Mouse (Mus musculus) megakaryocyte, embryonic 14.5 days (primary cell): ENCODE measurements around the gene Tmem184b. TPM values are rescaled to one million over a fixed set of nuclear protein-coding genes. Genes with fewer than 3 reads are reported as not detected.

ENCODE experiments used
- H3K27me3 ChIP-seq: replicated peaks from 2 replicates; pipeline ENCODE3; 2012; ENCODE audit warnings: inconsistent platforms
- H3K36me3 ChIP-seq: replicated peaks from 2 replicates; pipeline ENCODE3; 2012; ENCODE audit warnings: low read length, inconsistent platforms, mixed read lengths
- H3K4me1 ChIP-seq: 2 replicates; pipeline ENCODE4 v1.6.1; 2012; ENCODE audit warnings: inconsistent platforms
- H3K4me3 ChIP-seq: replicated peaks from 2 replicates; pipeline ENCODE3; 2012; ENCODE audit warnings: moderate library complexity, mild to moderate bottlenecking, inconsistent platforms
- H3K9me3 ChIP-seq: 2 replicates; pipeline ENCODE4 v1.6.1; 2012; ENCODE audit warnings: inconsistent platforms
- FLI1 ChIP-seq: IDR thresholded peaks from 2 replicates; pipeline ENCODE4 v1.6.1; 2012; ENCODE audit warnings: low read length, inconsistent platforms, mixed read lengths
- GATA1 ChIP-seq: IDR thresholded peaks from 3 replicates; pipeline ENCODE4 v1.6.1; 2012; ENCODE audit warnings: mixed read lengths, low read length, inconsistent platforms, borderline replicate concordance
- polyA plus RNA-seq: library from polyadenylated mRNA; stranded (reverse); fragments of >175 nt; gene quantifications from 2 replicates; pipeline ENCODE4 v1.2.3, GENCODE M21; 2012; ENCODE audit warnings: low replicate concordance; ENCODE audit not compliant: insufficient read depth

Gene Tmem184b
- polyA plus RNA-seq, 1 experiment: 58.6 TPM

DNA sequence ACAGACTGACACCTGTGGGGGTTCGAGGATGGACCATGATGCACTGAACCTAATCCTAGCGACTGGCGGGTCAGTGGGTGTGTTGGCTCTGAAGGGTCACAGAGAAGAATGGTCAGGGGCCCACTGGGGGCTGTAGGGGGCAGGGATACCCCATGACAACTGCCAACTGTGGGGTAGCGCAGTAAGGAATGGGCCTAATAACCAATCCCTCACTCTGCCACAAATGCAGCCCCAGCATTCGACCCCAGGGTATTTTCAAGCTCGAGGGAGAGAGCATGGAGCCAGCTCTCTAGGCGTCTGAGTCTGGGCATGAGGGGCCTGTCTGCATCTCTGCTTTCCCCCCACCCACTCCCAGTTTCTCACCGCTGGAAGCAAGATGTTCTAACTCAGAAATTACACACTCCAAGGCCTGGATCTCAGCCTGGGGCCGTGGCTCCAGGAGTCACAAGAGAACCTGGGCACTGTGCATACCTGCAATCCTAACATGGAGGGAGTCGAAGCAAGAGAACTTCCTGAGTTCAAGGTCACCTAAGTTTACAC lies 27.2 kb upstream of the Tmem184b start:
- Histone ChIP-seq H3K36me3 (peaks cover 77% of the 10 kb centered on the region), H3K4me3 (no peak overlapping the region), H3K27me3 (no peaks in the 10 kb centered on the region), H3K9me3 (peaks cover 3% of the 10 kb centered on the region; the same call in 1 of the 2 replicates), H3K4me1 (peaks cover 86% of the 10 kb centered on the region)
- TF ChIP-seq FLI1 (no peak), GATA1 (no peak)

DNA sequence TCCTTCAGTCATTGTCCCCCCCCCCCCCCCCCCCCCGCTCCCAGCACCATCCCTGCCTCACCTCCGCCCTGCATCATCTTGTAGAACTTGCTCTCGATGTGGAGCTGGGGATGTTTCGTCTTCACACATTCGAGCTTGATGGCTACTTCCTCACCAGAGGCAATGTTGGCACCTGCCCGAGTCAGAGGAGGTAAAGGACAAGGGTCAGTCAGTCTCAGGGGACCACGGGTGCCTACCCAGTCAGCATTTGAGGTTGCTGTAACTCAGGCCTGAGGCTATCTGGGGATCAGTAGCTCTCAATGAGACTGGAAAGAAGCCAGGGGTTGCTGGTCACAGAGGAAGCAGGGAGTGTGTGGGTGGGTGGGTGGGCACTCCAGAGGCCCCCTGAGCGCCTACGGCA lies 26.6 kb upstream of the Tmem184b start:
- Histone ChIP-seq H3K36me3 (peaks cover 77% of the 10 kb centered on the region), H3K4me3 (no peak overlapping the region), H3K27me3 (no peaks in the 10 kb centered on the region), H3K9me3 (peaks cover 3% of the 10 kb centered on the region; the same call in 1 of the 2 replicates), H3K4me1 (peaks cover 80% of the 10 kb centered on the region)
- TF ChIP-seq FLI1 (no peak), GATA1 (no peak)

- H3K4me1 ChIP-seq: peaks cover 76% of the 10 kb centered on the region
- no peaks in the 10 kb centered on the region for H3K27me3 ChIP-seq
- peaks cover 3% of the 10 kb centered on the region; the same call in 1 of the 2 replicates for H3K9me3 ChIP-seq
- H3K4me3 ChIP-seq: no peak overlapping the region
- TF ChIP-seq GATA1 (no peak), FLI1 (no peak)
- H3K36me3 ChIP-seq: peaks cover 77% of the 10 kb centered on the region
Measured at GRCm38 (mm10) chr15:79429527-79429926, 26.2 kb upstream of the Tmem184b start.

- peaks cover 3% of the 10 kb centered on the region; the same call in 1 of the 2 replicates for H3K9me3 ChIP-seq
Measured at GRCm38 (mm10) chr15:79428616-79429015, 25.2 kb upstream of the Tmem184b start.

GRCm38 (mm10) chr15:79427516-79427915 lies 24.1 kb upstream of the Tmem184b start:
- peaks cover 89% of the 10 kb centered on the region for H3K36me3 ChIP-seq
- peaks cover 3% of the 10 kb centered on the region; the same call in 1 of the 2 replicates for H3K9me3 ChIP-seq
- TF ChIP-seq FLI1: no peak
- no peaks in the 10 kb centered on the region for H3K27me3 ChIP-seq
- peaks cover 58% of the 10 kb centered on the region for H3K4me1 ChIP-seq
- no peak overlapping the region for H3K4me3 ChIP-seq

More at GRCm38 (mm10) chr15:79428616-79429015, 25.2 kb upstream of the Tmem184b start:
- H3K4me1 ChIP-seq: peaks cover 68% of the 10 kb centered on the region
- TF ChIP-seq GATA1: no peak
- TF ChIP-seq FLI1: no peak
- H3K36me3 ChIP-seq: peaks cover 78% of the 10 kb centered on the region
- no peaks in the 10 kb centered on the region for H3K27me3 ChIP-seq
- no peak overlapping the region for H3K4me3 ChIP-seq

DNA sequence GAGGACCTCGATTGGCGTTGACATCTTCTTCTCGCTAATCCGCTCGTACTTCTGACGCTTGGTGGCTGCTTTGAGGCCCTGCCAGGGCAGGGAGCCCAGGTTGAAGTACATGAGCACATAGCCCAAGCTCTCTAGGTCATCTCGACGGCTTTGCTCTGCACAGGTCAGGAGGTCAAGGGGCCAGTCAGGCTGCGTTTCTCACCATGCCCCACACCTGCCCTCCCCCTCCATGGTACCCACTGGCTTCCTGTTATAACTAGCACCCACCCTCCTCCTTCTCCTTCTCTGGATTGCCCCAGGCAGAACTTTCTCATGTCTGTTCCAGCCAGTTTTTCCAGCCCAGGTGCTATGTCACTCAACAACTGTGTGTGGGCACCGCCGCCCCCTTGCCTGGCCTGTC lies 22.1 kb upstream of the Tmem184b start:
- H3K27me3 ChIP-seq: no peaks in the 10 kb centered on the region
- TF ChIP-seq FLI1: no peak
- no peak for TF ChIP-seq GATA1
- H3K4me3 ChIP-seq: no peak overlapping the region
- H3K9me3 ChIP-seq: no peaks in the 10 kb centered on the region
- peaks cover 38% of the 10 kb centered on the region for H3K4me1 ChIP-seq
- H3K36me3 ChIP-seq: peaks cover 99% of the 10 kb centered on the region

- TF ChIP-seq GATA1 (no peak), FLI1 (no peak)
- Histone ChIP-seq H3K27me3 (no peaks in the 10 kb centered on the region), H3K4me1 (peaks cover 29% of the 10 kb centered on the region), H3K4me3 (no peak overlapping the region), H3K36me3 (peaks cover 100% of the 10 kb centered on the region), H3K9me3 (no peaks in the 10 kb centered on the region)
Measured at GRCm38 (mm10) chr15:79424602-79425001, 21.2 kb upstream of the Tmem184b start.

GRCm38 (mm10) chr15:79422715-79423243 lies 19.4 kb upstream of the Tmem184b start:
- Histone ChIP-seq H3K36me3 (peaks cover 98% of the 10 kb centered on the region), H3K9me3 (no peaks in the 10 kb centered on the region), H3K4me3 (no peak overlapping the region), H3K27me3 (no peaks in the 10 kb centered on the region), H3K4me1 (peaks cover 11% of the 10 kb centered on the region)
- TF ChIP-seq GATA1 (no peak), FLI1 (no peak)

DNA sequence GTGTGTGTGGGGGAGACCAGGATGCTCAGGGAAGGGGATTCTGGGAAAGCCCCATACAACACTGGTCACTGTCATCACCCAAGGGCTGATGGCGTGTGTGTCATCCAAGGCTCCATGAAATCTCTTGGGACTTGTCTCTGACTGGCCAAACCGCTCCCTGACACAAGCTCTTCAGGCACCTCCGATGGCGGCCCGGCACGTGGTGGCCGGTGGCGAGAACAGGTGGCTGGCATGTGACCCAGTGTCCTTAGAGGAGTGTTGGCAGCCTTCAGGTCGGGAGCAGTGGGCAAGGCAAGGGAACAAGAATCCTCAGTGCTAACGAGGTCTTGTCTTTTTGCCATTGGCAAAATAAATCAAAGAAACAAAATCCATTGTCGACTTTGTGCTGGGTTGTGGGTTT lies 15.3 kb upstream of the Tmem184b start:
- Histone ChIP-seq H3K36me3 (peaks cover 73% of the 10 kb centered on the region), H3K4me3 (no peak overlapping the region), H3K4me1 (peaks cover 22% of the 10 kb centered on the region), H3K9me3 (no peaks in the 10 kb centered on the region), H3K27me3 (no peaks in the 10 kb centered on the region)
- no peak for TF ChIP-seq FLI1
- no peak for TF ChIP-seq GATA1

DNA sequence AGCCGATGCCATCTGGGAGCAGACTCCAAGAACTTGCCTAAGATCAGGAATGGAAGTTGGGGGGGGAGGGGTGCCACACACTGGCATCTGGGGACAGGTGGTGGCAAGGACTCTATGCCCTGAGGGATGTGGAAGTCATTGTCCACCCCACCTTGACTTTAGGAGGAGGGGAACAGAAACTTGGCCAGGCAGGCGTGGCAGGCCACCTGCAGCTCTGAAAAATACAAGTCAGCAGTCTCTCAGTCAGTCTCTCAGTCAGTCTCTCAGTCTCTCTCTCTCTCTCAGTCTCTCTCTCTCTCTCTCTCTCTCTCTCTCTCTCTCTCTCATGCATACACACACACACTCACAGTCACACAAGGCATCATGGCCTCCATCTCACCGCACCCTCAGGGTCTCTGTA lies 14.9 kb upstream of the Tmem184b start:
- no peak overlapping the region for H3K4me3 ChIP-seq
- TF ChIP-seq GATA1 (no peak), FLI1 (no peak)
- peaks cover 69% of the 10 kb centered on the region for H3K36me3 ChIP-seq
- H3K9me3 ChIP-seq: no peaks in the 10 kb centered on the region
- peaks cover 25% of the 10 kb centered on the region for H3K4me1 ChIP-seq
- H3K27me3 ChIP-seq: no peaks in the 10 kb centered on the region
